Mouse (Mus musculus) T-helper 17 cell (primary cell): Measurements from ENCODE around the gene Slc6a12.

Experiments used
- in situ Hi-C, 2 experiments: fragments of 300-600 bp; cut with MboI, MseI; formaldehyde crosslinking; loops; 1 replicate in 1 of 2; 2 replicates in 1 of 2; pipeline ENCODE4 v1.15.1; 2025; ENCODE audit warnings: high pct_unique_total_duplicates in 2 of 2

Slc6a12 gene

GRCm38 (mm10) chr6:121341650-121342049 is 1.2 kb upstream of the Slc6a12 start:
- in situ Hi-C loops = no loop called here

DNA sequence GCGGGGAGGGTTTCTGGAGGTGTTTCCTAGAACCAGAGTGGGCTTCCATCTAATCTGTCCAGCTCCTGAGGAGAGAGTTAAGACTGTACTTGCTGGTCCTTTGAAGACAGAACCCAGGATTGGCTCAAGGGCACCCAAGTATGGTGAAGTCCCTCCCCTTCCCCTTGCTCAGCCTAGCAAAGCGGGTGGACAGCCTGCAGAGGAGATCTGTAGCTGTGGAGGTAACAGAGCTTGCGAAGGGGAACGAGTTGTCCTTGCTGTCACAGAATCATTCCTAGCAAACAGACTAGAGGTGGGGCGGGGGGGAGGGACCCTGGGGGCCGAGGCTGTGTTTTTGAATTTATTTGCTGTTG is 871 bp downstream of the Slc6a12 start:
- in situ Hi-C loops = no loop called here

DNA sequence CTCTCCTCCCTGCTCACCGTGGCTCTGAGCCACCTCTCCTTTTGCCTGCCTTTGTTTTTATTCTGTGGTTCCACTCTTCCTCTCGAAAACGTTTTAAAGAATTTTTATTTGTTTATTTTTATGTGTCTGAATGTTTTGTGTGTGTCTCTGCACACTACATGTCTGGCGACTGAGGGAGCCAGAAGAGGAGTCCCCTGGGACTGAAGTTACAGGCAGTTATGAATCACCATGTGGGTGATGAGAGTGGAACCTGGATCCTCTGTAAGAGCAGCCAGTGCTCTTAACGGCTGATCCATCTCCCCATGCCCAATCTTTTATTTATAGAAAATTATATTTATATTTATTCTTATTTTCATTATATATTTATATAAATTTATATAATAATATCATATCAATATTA is 1.5 kb downstream of the Slc6a12 start:
- in situ Hi-C loops = no loop called here

DNA sequence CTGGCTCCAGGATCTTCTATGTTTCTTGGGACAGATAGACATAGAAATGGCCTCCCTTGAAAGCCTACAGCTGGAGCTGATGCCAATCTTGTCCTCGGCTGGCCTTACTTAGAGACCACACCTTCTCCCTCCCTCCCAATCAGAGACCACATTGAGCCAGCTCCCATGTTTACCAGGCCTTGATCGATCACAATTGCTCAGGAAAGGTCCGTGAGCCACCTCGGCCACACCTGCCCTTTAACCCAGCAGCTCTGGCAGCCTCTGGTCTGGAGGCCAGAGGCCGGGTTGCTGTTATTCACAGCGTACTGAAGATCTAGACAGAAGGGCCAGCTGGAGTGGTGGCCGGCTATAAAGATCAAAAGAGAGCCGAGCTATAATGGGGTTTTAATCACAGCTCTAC is 3.6 kb downstream of the Slc6a12 start:
- in situ Hi-C loops = no loop called here

- in situ Hi-C loops = no loop called here
These were observed 9.4 kb downstream of the Slc6a12 start for GRCm38 (mm10) chr6:121352276-121352675.

GRCm38 (mm10) chr6:121356041-121356440 is 13.2 kb downstream of the Slc6a12 start:
- in situ Hi-C loops = no loop called here

GRCm38 (mm10) chr6:121357232-121357631 is 14.4 kb downstream of the Slc6a12 start:
- in situ Hi-C loops = no loop called here

DNA sequence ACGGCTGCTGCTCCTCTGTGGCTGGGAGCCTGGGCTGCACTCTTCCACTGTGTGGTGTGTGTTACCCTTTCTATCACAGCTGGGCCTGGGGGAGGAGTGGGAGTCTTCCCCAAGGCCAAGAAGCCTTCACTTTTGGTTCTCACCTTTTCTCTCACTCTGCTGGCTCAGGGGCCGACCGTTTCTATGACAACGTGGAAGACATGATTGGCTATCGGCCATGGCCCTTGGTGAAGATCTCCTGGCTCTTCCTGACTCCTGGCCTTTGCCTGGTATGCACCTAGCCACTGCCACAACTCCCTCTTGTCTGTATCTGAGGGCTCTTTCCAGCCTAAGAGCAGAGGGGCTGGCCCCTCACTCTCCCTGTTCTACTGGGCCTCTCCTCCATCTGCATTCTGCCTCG is 20.2 kb downstream of the Slc6a12 start:
- in situ Hi-C loops = loop anchor here in 1 of 2 experiments (5.0 kb wide), 1 partner anchor 176 kb away; no protein-coding TSS in a partner anchor

- in situ Hi-C loops = loop anchor here in 1 of 2 experiments (5.0 kb wide), 1 partner anchor 177 kb away; no protein-coding TSS in a partner anchor
These were observed 21.1 kb downstream of the Slc6a12 start for GRCm38 (mm10) chr6:121363956-121364355.

GRCm38 (mm10) chr6:121366537-121366936 is 23.7 kb downstream of the Slc6a12 start:
- in situ Hi-C loops = loop anchor here in 1 of 2 experiments (5.0 kb wide), 1 partner anchor 179 kb away; no protein-coding TSS in a partner anchor

GRCm38 (mm10) chr6:121367099-121367498 is 24.2 kb downstream of the Slc6a12 start:
- in situ Hi-C loops = loop anchor here in 1 of 2 experiments (5.0 kb wide), 1 partner anchor 180 kb away; no protein-coding TSS in a partner anchor

GRCm38 (mm10) chr6:121371197-121371980 is 28.5 kb downstream of the Slc6a12 start:
- in situ Hi-C loops = loop anchor here in 1 of 2 experiments (10.0 kb wide), 1 partner anchor 397 kb away; no protein-coding TSS in a partner anchor

GRCm38 (mm10) chr6:121376159-121376558 is 33.3 kb downstream of the Slc6a12 start:
- in situ Hi-C loops = loop anchor here in 1 of 2 experiments (10.0 kb wide), 1 partner anchor 401 kb away; no protein-coding TSS in a partner anchor

GRCm38 (mm10) chr6:121378256-121378655 is 35.4 kb downstream of the Slc6a12 start:
- in situ Hi-C loops = loop anchor here in 1 of 2 experiments (10.0 kb wide), 1 partner anchor 403 kb away; no protein-coding TSS in a partner anchor

GRCm38 (mm10) chr6:121380576-121380975 is 37.7 kb downstream of the Slc6a12 start:
- in situ Hi-C loops = no loop called here

GRCm38 (mm10) chr6:121382071-121382470 is 39.2 kb downstream of the Slc6a12 start:
- in situ Hi-C loops = no loop called here

DNA sequence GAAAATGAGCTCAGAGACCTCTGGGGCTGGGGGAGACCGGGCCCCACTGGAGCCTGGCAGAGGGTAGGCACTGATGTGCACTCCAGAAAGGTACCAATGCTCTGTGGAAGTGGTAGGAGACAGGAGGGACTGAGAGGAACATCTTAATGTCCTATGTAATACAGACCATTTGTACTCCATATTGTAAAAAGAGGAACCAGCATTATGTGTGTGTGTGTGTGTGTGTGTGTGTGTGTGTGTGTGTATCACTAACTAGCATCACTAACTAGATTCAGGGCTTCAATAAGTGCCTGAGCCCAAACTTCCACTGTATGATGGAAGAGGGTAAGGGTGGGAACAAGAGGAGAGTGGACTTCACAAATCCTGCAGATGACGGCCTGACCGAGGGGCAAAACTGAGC is 42.5 kb downstream of the Slc6a12 start:
- in situ Hi-C loops = no loop called here

DNA sequence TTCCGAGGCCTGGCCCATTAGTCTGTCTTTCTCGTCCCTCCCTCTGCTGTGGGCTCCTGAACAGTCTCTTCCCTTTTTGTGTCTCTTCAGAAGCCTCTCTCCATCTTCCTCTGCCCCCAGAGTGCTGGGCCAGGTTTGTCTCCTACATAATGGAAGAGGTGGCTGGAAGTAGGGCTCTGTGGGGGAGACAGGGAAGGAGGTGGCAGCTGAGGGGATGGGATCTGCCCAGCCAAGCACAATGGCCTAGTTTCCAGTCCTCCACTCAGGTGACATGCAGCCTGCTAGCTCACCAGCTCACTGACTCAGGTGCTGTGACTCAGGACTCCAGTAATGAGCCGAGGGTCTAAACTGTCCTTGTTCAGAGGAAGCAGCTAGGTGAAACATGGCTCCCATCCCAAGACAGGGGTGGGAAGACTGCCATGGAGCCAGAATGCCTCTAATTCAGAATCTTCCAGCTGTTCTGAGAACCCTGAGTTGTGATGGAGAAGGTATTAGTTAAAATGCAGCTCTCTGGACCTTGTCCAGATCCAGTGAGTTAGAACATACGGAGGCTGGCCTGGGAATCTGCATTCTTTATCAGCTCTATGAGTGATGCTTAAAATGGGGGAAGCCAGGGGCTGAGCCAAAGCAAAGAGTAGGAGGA is 49.9 kb downstream of the Slc6a12 start:
- in situ Hi-C loops = no loop called here

DNA sequence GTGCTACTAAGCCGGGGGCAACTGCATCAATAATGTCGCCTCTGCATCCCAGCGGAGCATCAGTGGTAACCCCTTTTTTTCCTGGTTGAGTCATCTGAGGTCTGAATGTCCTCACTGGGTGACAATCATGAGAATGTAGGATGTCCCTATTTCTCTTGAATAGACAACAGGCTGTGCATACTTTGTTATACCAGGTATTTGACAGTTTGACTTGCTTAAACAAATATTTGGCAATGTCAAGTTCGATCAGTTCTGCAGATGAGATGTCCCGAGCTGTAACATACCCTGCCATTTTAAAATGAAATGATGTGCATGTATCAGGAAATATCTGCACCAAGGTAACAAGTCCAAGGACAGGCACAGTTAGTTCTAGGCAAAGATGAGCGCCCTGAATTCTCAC is 58.3 kb downstream of the Slc6a12 start:
- in situ Hi-C loops = no loop called here

DNA sequence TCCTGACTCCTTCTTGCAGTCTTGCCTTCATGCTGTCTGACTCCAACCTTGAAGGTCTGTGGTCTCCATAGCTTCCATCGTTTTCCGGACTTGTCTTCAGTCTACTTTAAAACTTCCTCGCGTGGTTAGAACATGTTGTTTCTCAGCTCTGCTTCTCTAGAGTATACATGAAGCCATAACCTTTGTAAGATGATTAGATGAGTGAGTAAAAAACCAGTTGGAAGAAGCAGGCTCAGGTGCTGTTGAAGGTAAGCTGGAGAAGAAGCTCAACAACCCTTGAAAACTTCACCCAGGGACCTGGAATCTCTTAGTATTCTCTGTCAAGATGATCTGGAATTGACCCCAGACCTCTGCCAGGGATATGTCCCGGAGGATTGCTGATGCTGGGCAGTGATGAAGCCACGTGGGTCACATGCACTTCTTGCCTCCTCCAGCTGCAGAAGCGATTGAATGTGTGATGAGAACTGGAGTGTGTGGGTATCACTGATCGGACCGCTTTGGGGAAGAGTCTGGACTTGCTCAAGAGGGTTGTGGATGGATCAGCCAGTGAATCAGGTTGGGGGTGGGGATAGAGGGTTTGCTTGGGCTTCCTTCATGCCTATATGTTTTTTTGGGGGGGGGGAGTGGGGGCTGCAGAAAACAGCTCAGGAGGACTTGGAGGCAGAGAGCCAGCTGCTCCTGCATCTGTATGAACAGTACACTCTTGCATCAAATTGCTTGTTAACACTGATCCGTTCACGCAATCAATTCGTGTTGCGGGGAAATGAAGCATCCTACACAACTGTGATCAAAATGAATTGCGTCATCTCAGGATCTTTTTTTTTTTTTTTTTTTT is 59.2 kb downstream of the Slc6a12 start:
- in situ Hi-C loops = no loop called here

GRCm38 (mm10) chr6:121402661-121403244 is 59.9 kb downstream of the Slc6a12 start:
- in situ Hi-C loops = no loop called here
